Mouse (Mus musculus): ENCODE results near the gene Cyp2d9. TPM values are rescaled to one million over a fixed set of nuclear protein-coding genes. Genes with fewer than 3 reads are reported as not detected.

Gene Cyp2d9
- polyA plus RNA-seq, 1 experiment from 2014 or later, result not detected

DNA sequence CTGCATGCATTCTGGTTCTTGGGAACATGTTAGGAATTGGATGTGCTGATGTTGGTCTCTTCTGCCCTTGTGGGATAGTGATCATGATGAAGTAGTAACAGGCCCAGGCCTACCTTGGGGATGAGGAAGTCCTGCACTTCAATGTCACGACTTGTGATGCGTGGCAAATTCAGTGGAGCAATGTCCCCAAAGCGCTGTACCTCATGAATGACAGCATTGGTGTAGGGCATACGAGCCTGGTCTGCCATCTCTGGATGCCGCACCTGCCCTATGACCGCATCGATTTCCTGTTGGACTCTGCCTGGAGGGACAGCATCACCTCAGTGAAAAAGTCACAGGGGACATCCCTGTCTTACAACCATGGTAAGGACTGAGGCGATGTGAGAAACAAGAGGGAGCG, 29.6 kb upstream of the Cyp2d9 start:
- Histone ChIP-seq H3K27ac (replicated peaks; ENCODE audit: low read depth, low read length) (no peak overlapping the region), H3K4me1 (ENCODE audit: control insufficient read depth, insufficient read depth, low read length) (no peaks in the 10 kb centered on the region), H3K4me3 (ENCODE audit: low read depth, low read length) (no peak overlapping the region), H3K27me3 (ENCODE audit: control insufficient read depth, insufficient read depth, low read length) (no peaks in the 10 kb centered on the region), H3K9ac (replicated peaks; ENCODE audit: low read length) (no peak overlapping the region), H3K9me3 (replicated peaks; ENCODE audit: control insufficient read depth, low read length) (no peaks in the 10 kb centered on the region), H3K4me2 (ENCODE audit: low read depth, low read length) (no peak overlapping the region), H3K36me3 (replicated peaks; ENCODE audit: control insufficient read depth, insufficient read depth, low read depth, low read length) (no peaks in the 10 kb centered on the region)
- WGBS, result 86% methylated on average over 9 of the region's 9 CpGs
- no peak for DNase-seq (ENCODE audit: low spot score)
- ATAC-seq (replicated peaks; ENCODE audit: insufficient number of reproducible peaks, low FRiP score, low TSS enrichment, low read depth), result no peak

DNA sequence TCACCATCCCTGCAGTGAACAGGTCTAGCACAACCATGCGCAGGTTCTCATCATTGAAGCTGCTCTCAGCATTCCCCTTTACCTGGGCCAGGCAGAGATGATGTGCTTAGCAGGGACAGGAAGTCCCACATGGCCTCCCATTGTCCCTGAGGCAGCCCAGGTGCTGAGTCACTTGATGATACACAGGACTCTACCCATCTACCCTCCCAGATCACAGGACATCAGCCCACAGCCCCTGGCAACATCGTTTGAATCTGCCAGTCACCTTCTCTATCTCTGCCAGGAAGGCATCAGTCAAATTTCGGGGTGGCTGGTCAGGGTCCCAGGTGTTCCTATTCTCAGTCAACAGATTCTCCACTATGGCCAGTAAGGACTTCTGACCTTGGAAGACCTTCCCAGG, 29.1 kb upstream of the Cyp2d9 start:
- Histone ChIP-seq H3K27me3 (ENCODE audit: control insufficient read depth, insufficient read depth, low read length) (no peaks in the 10 kb centered on the region), H3K9me3 (replicated peaks; ENCODE audit: control insufficient read depth, low read length) (no peaks in the 10 kb centered on the region), H3K9ac (replicated peaks; ENCODE audit: low read length) (no peak overlapping the region), H3K36me3 (replicated peaks; ENCODE audit: control insufficient read depth, insufficient read depth, low read depth, low read length) (no peaks in the 10 kb centered on the region), H3K4me2 (ENCODE audit: low read depth, low read length) (no peak overlapping the region), H3K4me1 (ENCODE audit: control insufficient read depth, insufficient read depth, low read length) (no peaks in the 10 kb centered on the region), H3K27ac (replicated peaks; ENCODE audit: low read depth, low read length) (no peak overlapping the region), H3K4me3 (ENCODE audit: low read depth, low read length) (no peak overlapping the region)
- DNase-seq (ENCODE audit: low spot score) (no peak), ATAC-seq (replicated peaks; ENCODE audit: insufficient number of reproducible peaks, low FRiP score, low TSS enrichment, low read depth) (no peak)
- 85% methylated on average over 3 of the region's 3 CpGs for WGBS

DNA sequence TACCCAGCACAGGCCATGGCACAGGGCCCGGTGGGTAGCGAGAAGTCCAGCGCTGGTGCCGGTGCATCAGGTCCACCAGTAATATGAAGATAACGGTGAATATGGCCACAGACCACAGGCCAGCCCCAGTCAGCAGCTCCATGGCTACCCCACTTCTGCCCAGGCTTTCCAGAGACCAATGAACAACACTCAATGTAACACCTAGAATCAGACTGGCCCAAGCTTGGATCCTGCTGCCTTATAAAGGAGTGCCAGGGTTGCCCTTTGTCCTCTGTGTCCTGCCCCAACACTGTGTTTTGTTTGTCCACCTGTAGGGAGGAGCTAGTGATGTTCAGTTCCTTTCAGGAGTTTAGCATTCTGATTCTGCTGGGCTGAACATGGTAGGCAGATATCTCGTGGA, 26.3 kb upstream of the Cyp2d9 start, which contains the start of gene Cyp2d10:
Cyp2d10 (minus strand) TSS at position 215 of the 400 bp plus-strand sequence.
- ATAC-seq (replicated peaks; ENCODE audit: insufficient number of reproducible peaks, low FRiP score, low TSS enrichment, low read depth), result no peak
- Histone ChIP-seq H3K4me1 (ENCODE audit: control insufficient read depth, insufficient read depth, low read length) (no peaks in the 10 kb centered on the region), H3K4me3 (ENCODE audit: low read depth, low read length) (no peak within 1 kb of the TSS), H3K9me3 (replicated peaks; ENCODE audit: control insufficient read depth, low read length) (no peaks in the 10 kb centered on the region), H3K4me2 (ENCODE audit: low read depth, low read length) (no peak within 1 kb of the TSS), H3K36me3 (replicated peaks; ENCODE audit: control insufficient read depth, insufficient read depth, low read depth, low read length) (no peaks in the 10 kb centered on the region), H3K27ac (replicated peaks; ENCODE audit: low read depth, low read length) (no peak within 1 kb of the TSS), H3K27me3 (ENCODE audit: control insufficient read depth, insufficient read depth, low read length) (no peaks in the 10 kb centered on the region), H3K9ac (replicated peaks; ENCODE audit: low read length) (no peak within 1 kb of the TSS)
- DNase-seq (ENCODE audit: low spot score), result no peak
- WGBS, result 86% methylated on average over 6 of the region's 6 CpGs

- 76% methylated on average over 4 of the region's 4 CpGs for WGBS
- no peaks in the 10 kb centered on the region for H3K36me3 ChIP-seq (replicated peaks; ENCODE audit: control insufficient read depth, insufficient read depth, low read depth, low read length)
- H3K4me2 ChIP-seq (ENCODE audit: low read depth, low read length), result no peak overlapping the region
- no peaks in the 10 kb centered on the region for H3K9me3 ChIP-seq (replicated peaks; ENCODE audit: control insufficient read depth, low read length)
- no peak overlapping the region for H3K9ac ChIP-seq (replicated peaks; ENCODE audit: low read length)
- no peak overlapping the region for H3K4me3 ChIP-seq (ENCODE audit: low read depth, low read length)
- DNase-seq (ENCODE audit: low spot score), result no peak
- ATAC-seq (replicated peaks; ENCODE audit: insufficient number of reproducible peaks, low FRiP score, low TSS enrichment, low read depth), result no peak
- no peaks in the 10 kb centered on the region for H3K27me3 ChIP-seq (ENCODE audit: control insufficient read depth, insufficient read depth, low read length)
- no peaks in the 10 kb centered on the region for H3K4me1 ChIP-seq (ENCODE audit: control insufficient read depth, insufficient read depth, low read length)
- no peak overlapping the region for H3K27ac ChIP-seq (replicated peaks; ENCODE audit: low read depth, low read length)
Observed at GRCm38 (mm10) chr15:82407536-82407935, 25.7 kb upstream of the Cyp2d9 start.

GRCm38 (mm10) chr15:82416797-82417789, 16.1 kb upstream of the Cyp2d9 start:
- Histone ChIP-seq H3K9ac (replicated peaks; ENCODE audit: low read length) (peak overlapping the region; percentile 19; the same call in 1 of the 2 replicates), H3K27me3 (ENCODE audit: control insufficient read depth, insufficient read depth, low read length) (no peaks in the 10 kb centered on the region), H3K36me3 (replicated peaks; ENCODE audit: control insufficient read depth, insufficient read depth, low read depth, low read length) (no peaks in the 10 kb centered on the region), H3K4me1 (ENCODE audit: control insufficient read depth, insufficient read depth, low read length) (no peaks in the 10 kb centered on the region), H3K27ac (replicated peaks; ENCODE audit: low read depth, low read length) (no peak overlapping the region), H3K4me3 (ENCODE audit: low read depth, low read length) (no peak overlapping the region), H3K9me3 (replicated peaks; ENCODE audit: control insufficient read depth, low read length) (no peaks in the 10 kb centered on the region), H3K4me2 (ENCODE audit: low read depth, low read length) (peak overlapping the region; percentile 7; the same call in 1 of the 2 replicates)
- DNase-seq (ENCODE audit: low spot score) (peak; percentile 67), ATAC-seq (replicated peaks; ENCODE audit: insufficient number of reproducible peaks, low FRiP score, low TSS enrichment, low read depth) (peak; percentile 73)
- 22% methylated on average over 16 of the region's 16 CpGs for WGBS

GRCm38 (mm10) chr15:82418616-82419015, 14.6 kb upstream of the Cyp2d9 start:
- Histone ChIP-seq H3K27me3 (ENCODE audit: control insufficient read depth, insufficient read depth, low read length) (no peaks in the 10 kb centered on the region), H3K4me1 (ENCODE audit: control insufficient read depth, insufficient read depth, low read length) (no peaks in the 10 kb centered on the region), H3K36me3 (replicated peaks; ENCODE audit: control insufficient read depth, insufficient read depth, low read depth, low read length) (no peaks in the 10 kb centered on the region), H3K27ac (replicated peaks; ENCODE audit: low read depth, low read length) (no peak overlapping the region), H3K4me2 (ENCODE audit: low read depth, low read length) (no peak overlapping the region), H3K4me3 (ENCODE audit: low read depth, low read length) (no peak overlapping the region), H3K9me3 (replicated peaks; ENCODE audit: control insufficient read depth, low read length) (no peaks in the 10 kb centered on the region), H3K9ac (replicated peaks; ENCODE audit: low read length) (no peak overlapping the region)
- ATAC-seq (replicated peaks; ENCODE audit: insufficient number of reproducible peaks, low FRiP score, low TSS enrichment, low read depth), result no peak
- no peak for DNase-seq (ENCODE audit: low spot score)
- 79% methylated on average over 1 of the region's 1 CpGs for WGBS

- H3K4me1 ChIP-seq (ENCODE audit: control insufficient read depth, insufficient read depth, low read length), result no peaks in the 10 kb centered on the region
- ATAC-seq (replicated peaks; ENCODE audit: insufficient number of reproducible peaks, low FRiP score, low TSS enrichment, low read depth) (no peak), DNase-seq (ENCODE audit: low spot score) (no peak)
- no peak overlapping the region for H3K9ac ChIP-seq (replicated peaks; ENCODE audit: low read length)
- WGBS, result 77% methylated on average over 4 of the region's 4 CpGs
- H3K27ac ChIP-seq (replicated peaks; ENCODE audit: low read depth, low read length), result no peak overlapping the region
- no peaks in the 10 kb centered on the region for H3K9me3 ChIP-seq (replicated peaks; ENCODE audit: control insufficient read depth, low read length)
- H3K36me3 ChIP-seq (replicated peaks; ENCODE audit: control insufficient read depth, insufficient read depth, low read depth, low read length), result no peaks in the 10 kb centered on the region
- H3K4me3 ChIP-seq (ENCODE audit: low read depth, low read length), result no peak overlapping the region
- no peaks in the 10 kb centered on the region for H3K27me3 ChIP-seq (ENCODE audit: control insufficient read depth, insufficient read depth, low read length)
- no peak overlapping the region for H3K4me2 ChIP-seq (ENCODE audit: low read depth, low read length)
Observed at GRCm38 (mm10) chr15:82422935-82423334, 10.3 kb upstream of the Cyp2d9 start.

DNA sequence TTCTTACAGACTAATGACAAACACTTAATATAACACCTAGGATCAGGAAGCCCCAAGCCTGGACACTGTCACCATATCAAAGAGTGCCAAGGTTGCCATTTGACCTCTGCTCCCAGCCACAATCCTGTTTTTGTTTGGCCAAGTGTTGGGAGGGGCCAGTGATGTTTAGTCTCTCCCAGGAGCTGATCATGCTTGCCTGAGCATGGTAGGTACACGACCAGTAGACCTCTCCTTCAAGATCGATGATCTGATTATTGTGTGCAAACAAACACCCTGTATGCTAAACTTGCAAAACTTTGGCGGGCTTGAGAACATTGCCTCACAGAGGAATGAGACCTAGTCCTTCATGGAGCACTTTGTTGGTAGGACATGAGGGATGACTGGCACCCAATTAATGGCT, 9.8 kb upstream of the Cyp2d9 start:
- no peak overlapping the region for H3K4me2 ChIP-seq (ENCODE audit: low read depth, low read length)
- H3K9me3 ChIP-seq (replicated peaks; ENCODE audit: control insufficient read depth, low read length), result no peaks in the 10 kb centered on the region
- no peaks in the 10 kb centered on the region for H3K27me3 ChIP-seq (ENCODE audit: control insufficient read depth, insufficient read depth, low read length)
- no peak overlapping the region for H3K9ac ChIP-seq (replicated peaks; ENCODE audit: low read length)
- H3K4me3 ChIP-seq (ENCODE audit: low read depth, low read length), result no peak overlapping the region
- H3K36me3 ChIP-seq (replicated peaks; ENCODE audit: control insufficient read depth, insufficient read depth, low read depth, low read length), result no peaks in the 10 kb centered on the region
- H3K27ac ChIP-seq (replicated peaks; ENCODE audit: low read depth, low read length), result no peak overlapping the region
- DNase-seq (ENCODE audit: low spot score) (no peak), ATAC-seq (replicated peaks; ENCODE audit: insufficient number of reproducible peaks, low FRiP score, low TSS enrichment, low read depth) (no peak)
- WGBS, result 71% methylated on average over 3 of the region's 3 CpGs
- H3K4me1 ChIP-seq (ENCODE audit: control insufficient read depth, insufficient read depth, low read length), result no peaks in the 10 kb centered on the region
